Mouse (Mus musculus) spleen, adult 2 months (tissue): ENCODE data around the gene Sf3b4.

Experiments used
- CTCF ChIP-seq: fragments of 200-500 bp; IDR thresholded peaks from 2 replicates; pipeline ENCODE4 v1.5.1; 2011; ENCODE audit warnings: mild to moderate bottlenecking, inconsistent platforms; ENCODE audit not compliant: insufficient read depth, insufficient read length, insufficient replicate concordance; ENCODE audit errors: extremely low read depth
- POLR2A ChIP-seq: fragments of 200-500 bp; IDR thresholded peaks from 2 replicates; pipeline ENCODE4 v1.6.1; 2011; ENCODE audit warnings: low read depth, low read length, inconsistent platforms

GRCm38 (mm10) chr3:96132478-96132877, 39.7 kb upstream of the Sf3b4 start:
- TF ChIP-seq CTCF (no peak), POLR2A (no peak)
